Mouse (Mus musculus) MEL (cell line): Measurements from ENCODE around the gene Kmt2d. TPM values are rescaled to one million over a fixed set of nuclear protein-coding genes. Genes with fewer than 3 reads are reported as not detected.

Experiments
- DNase-seq: peaks from one replicate; pipeline ENCODE4 v3.0.0; 2011; ENCODE audit warnings: low read depth, low spot score
- H3K27ac ChIP-seq: 2 replicates; pipeline ENCODE4 v1.5.1; 2012; ENCODE audit warnings: low read depth, mild to moderate bottlenecking, control low read depth, low read length, moderate library complexity; ENCODE audit not compliant: control insufficient read depth
- H3K27me3 ChIP-seq, 2 experiments: fragments of 150-350 bp in 1 of 2; sonication (generic) in 1 of 2; 2 replicates each; pipeline ENCODE4 v1.6.1; 2012; ENCODE audit warnings: low read length in 2 of 2, mild to moderate bottlenecking in 2 of 2, improper control_type of control experiment in 1 of 2, moderate library complexity in 1 of 2; ENCODE audit not compliant: insufficient read depth in 2 of 2, control insufficient read depth in 1 of 2
- H3K36me3 ChIP-seq, 2 experiments: 2 replicates each; pipeline ENCODE4 v1.6.1; 2012 to 2014; ENCODE audit warnings: low read length in 2 of 2, improper control_type of control experiment in 1 of 2, inconsistent platforms in 1 of 2, mild to moderate bottlenecking in 1 of 2; ENCODE audit not compliant: insufficient read depth in 2 of 2, control insufficient read depth in 1 of 2
- H3K4me1 ChIP-seq, 2 experiments: fragments of 150-350 bp in 1 of 2; sonication (generic) in 1 of 2; 2 replicates each; pipeline ENCODE4 v1.6.1; 2012; ENCODE audit warnings: low read length in 2 of 2, improper control_type of control experiment in 1 of 2, mild to moderate bottlenecking in 1 of 2; ENCODE audit not compliant: insufficient read depth in 2 of 2, control insufficient read depth in 1 of 2
- H3K4me3 ChIP-seq, 2 experiments: fragments of 150-350 bp in 1 of 2; sonication (generic) in 1 of 2; 2 replicates each; pipeline ENCODE4 v1.5.1; 2012; ENCODE audit warnings: low read depth in 2 of 2, low read length in 2 of 2, mild to moderate bottlenecking in 2 of 2, moderate library complexity in 2 of 2, control low read depth in 1 of 2, improper control_type of control experiment in 1 of 2; ENCODE audit not compliant: control insufficient read depth in 1 of 2, insufficient read depth in 1 of 2
- H3K79me2 ChIP-seq: 2 replicates; pipeline ENCODE4 v1.6.1; 2012; ENCODE audit warnings: mild to moderate bottlenecking, low read length, moderate library complexity; ENCODE audit not compliant: control insufficient read depth, poor library complexity, insufficient read depth
- H3K9ac ChIP-seq: 2 replicates; pipeline ENCODE4 v1.6.1; 2012; ENCODE audit warnings: low read depth, mild to moderate bottlenecking, control low read depth, low read length, moderate library complexity; ENCODE audit not compliant: control insufficient read depth, poor library complexity, severe bottlenecking
- H3K9me3 ChIP-seq: fragments of 150-350 bp; sonication (generic); replicated peaks from 2 replicates; pipeline ENCODE4 v1.6.1; 2012; ENCODE audit warnings: mild to moderate bottlenecking, low read length, improper control_type of control experiment, moderate library complexity; ENCODE audit not compliant: insufficient read depth
- BHLHE40 ChIP-seq: IDR thresholded peaks from 2 replicates; pipeline ENCODE4 v1.6.1; 2012; ENCODE audit warnings: low read depth, mild to moderate bottlenecking, inconsistent platforms, low read length, improper control_type of control experiment, borderline replicate concordance
- CHD1 ChIP-seq: IDR thresholded peaks from 2 replicates; pipeline ENCODE4 v1.6.1; 2012; ENCODE audit warnings: low read depth, mild to moderate bottlenecking, inconsistent platforms, low read length, improper control_type of control experiment
- CTCF ChIP-seq, 3 experiments: IDR thresholded peaks in 2 of 3; conservative IDR thresholded peaks in 1 of 3; 2 replicates each; pipeline ENCODE4 v1.5.1; 2011 to 2012; ENCODE audit warnings: low read length in 3 of 3, low read depth in 2 of 3, mild to moderate bottlenecking in 2 of 3, improper control_type of control experiment in 1 of 3, inconsistent platforms in 1 of 3, mixed read lengths in 1 of 3, moderate library complexity in 1 of 3; ENCODE audit not compliant: control insufficient read depth in 1 of 3, insufficient read depth in 1 of 3, poor library complexity in 1 of 3, severe bottlenecking in 1 of 3
- EP300 ChIP-seq, 2 experiments: IDR thresholded peaks; 2 replicates each; pipeline ENCODE4 v1.6.1; 2011; ENCODE audit warnings: improper control_type of control experiment in 2 of 2, low read length in 2 of 2, low read depth in 1 of 2, mild to moderate bottlenecking in 1 of 2
- GATA1 ChIP-seq: IDR thresholded peaks from 2 replicates; pipeline ENCODE4 v1.6.1; 2011; ENCODE audit warnings: low read depth, low read length, improper control_type of control experiment
- HCFC1 ChIP-seq: IDR thresholded peaks from 2 replicates; pipeline ENCODE4 v1.6.1; 2012; ENCODE audit warnings: low read depth, mild to moderate bottlenecking, inconsistent platforms, low read length, improper control_type of control experiment, moderate library complexity
- JUND ChIP-seq: IDR thresholded peaks from 2 replicates; pipeline ENCODE4 v1.6.1; 2011; ENCODE audit warnings: low read depth, mild to moderate bottlenecking, improper control_type of control experiment, low read length
- KAT2A ChIP-seq: conservative IDR thresholded peaks from 2 replicates; pipeline ENCODE4 v1.6.1; 2012; ENCODE audit warnings: low read depth, low read length, improper control_type of control experiment, inconsistent platforms
- MAZ ChIP-seq: IDR thresholded peaks from 2 replicates; pipeline ENCODE4 v1.6.1; 2012; ENCODE audit warnings: low read depth, mild to moderate bottlenecking, inconsistent platforms, low read length, improper control_type of control experiment
- MEF2A ChIP-seq: IDR thresholded peaks from 2 replicates; pipeline ENCODE4 v1.6.1; 2014; ENCODE audit warnings: low read depth, mild to moderate bottlenecking, inconsistent platforms, low read length, improper control_type of control experiment; ENCODE audit not compliant: poor library complexity, insufficient replicate concordance, severe bottlenecking; ENCODE audit errors: extremely low read depth
- MXI1 ChIP-seq: IDR thresholded peaks from 2 replicates; pipeline ENCODE4 v1.6.1; 2011; ENCODE audit warnings: mild to moderate bottlenecking, low read depth, low read length, improper control_type of control experiment
- MYB ChIP-seq: IDR thresholded peaks from 2 replicates; pipeline ENCODE4 v1.6.1; 2011; ENCODE audit warnings: mild to moderate bottlenecking, low read depth, low read length, improper control_type of control experiment
- MYC ChIP-seq: IDR thresholded peaks from 2 replicates; pipeline ENCODE4 v1.6.1; 2011; ENCODE audit warnings: low read depth, mild to moderate bottlenecking, low read length, improper control_type of control experiment, moderate library complexity
- NELFE ChIP-seq: IDR thresholded peaks from 2 replicates; pipeline ENCODE4 v1.6.1; 2011; ENCODE audit warnings: low read depth, low read length, improper control_type of control experiment
- NRF1 ChIP-seq: IDR thresholded peaks from 2 replicates; pipeline ENCODE4 v1.6.1; 2014; ENCODE audit warnings: low read depth, mild to moderate bottlenecking, inconsistent platforms, low read length, improper control_type of control experiment, moderate library complexity; ENCODE audit not compliant: poor library complexity, insufficient read depth, severe bottlenecking
- POLR2A ChIP-seq, 2 experiments: IDR thresholded peaks; 2 replicates each; pipeline ENCODE4 v1.6.1; 2011 to 2012; ENCODE audit warnings: low read length in 2 of 2, mild to moderate bottlenecking in 2 of 2, control low read depth in 1 of 2, improper control_type of control experiment in 1 of 2, low read depth in 1 of 2, moderate library complexity in 1 of 2; ENCODE audit not compliant: control insufficient read depth in 1 of 2, insufficient read depth in 1 of 2, poor library complexity in 1 of 2
- POLR2AphosphoS5 ChIP-seq: IDR thresholded peaks from 2 replicates; pipeline ENCODE4 v1.6.1; 2012; ENCODE audit warnings: low read depth, borderline replicate concordance, mild to moderate bottlenecking, inconsistent platforms, low read length, moderate library complexity, mixed read lengths
- RAD21 ChIP-seq: IDR thresholded peaks from 2 replicates; pipeline ENCODE4 v1.6.1; 2011; ENCODE audit warnings: mild to moderate bottlenecking, low read depth, low read length, improper control_type of control experiment
- RCOR1 ChIP-seq: IDR thresholded peaks from 2 replicates; pipeline ENCODE4 v1.6.1; 2012; ENCODE audit warnings: low read depth, mild to moderate bottlenecking, inconsistent platforms, low read length, improper control_type of control experiment
- SIN3A ChIP-seq: IDR thresholded peaks from 2 replicates; pipeline ENCODE4 v1.6.1; 2012; ENCODE audit warnings: low read length, improper control_type of control experiment, inconsistent platforms
- SMC3 ChIP-seq: IDR thresholded peaks from 2 replicates; pipeline ENCODE4 v1.6.1; 2011; ENCODE audit warnings: low read depth, low read length, improper control_type of control experiment
- TAL1 ChIP-seq: IDR thresholded peaks from 2 replicates; pipeline ENCODE4 v1.6.1; 2012; ENCODE audit warnings: mild to moderate bottlenecking, inconsistent platforms, low read length, moderate library complexity, mixed read lengths
- TBP ChIP-seq: IDR thresholded peaks from 2 replicates; pipeline ENCODE4 v1.8.0; 2011; ENCODE audit warnings: low read depth, low read length, improper control_type of control experiment
- TCF12 ChIP-seq: IDR thresholded peaks from 2 replicates; pipeline ENCODE4 v1.6.1; 2014; ENCODE audit warnings: low read depth, mild to moderate bottlenecking, inconsistent platforms, low read length, improper control_type of control experiment, moderate library complexity
- UBTF ChIP-seq: IDR thresholded peaks from 2 replicates; pipeline ENCODE4 v1.6.1; 2012; ENCODE audit warnings: low read depth, mild to moderate bottlenecking, inconsistent platforms, low read length, improper control_type of control experiment, moderate library complexity, borderline replicate concordance; ENCODE audit not compliant: insufficient read depth
- USF2 ChIP-seq, 2 experiments: IDR thresholded peaks; 2 replicates each; pipeline ENCODE4 v1.6.1; 2011 to 2012; ENCODE audit warnings: improper control_type of control experiment in 2 of 2, low read length in 2 of 2, borderline replicate concordance in 1 of 2, inconsistent platforms in 1 of 2, low read depth in 1 of 2, mild to moderate bottlenecking in 1 of 2; ENCODE audit not compliant: insufficient read depth in 1 of 2
- ZC3H11A ChIP-seq: IDR thresholded peaks from 2 replicates; pipeline ENCODE4 v1.6.1; 2012; ENCODE audit warnings: low read depth, mild to moderate bottlenecking, inconsistent platforms, low read length, improper control_type of control experiment
- ZKSCAN1 ChIP-seq: IDR thresholded peaks from 2 replicates; pipeline ENCODE4 v1.6.1; 2012; ENCODE audit warnings: low read depth, mild to moderate bottlenecking, inconsistent platforms, low read length, improper control_type of control experiment, moderate library complexity
- ZMIZ1 ChIP-seq: IDR thresholded peaks from 2 replicates; pipeline ENCODE4 v1.6.1; 2012; ENCODE audit warnings: low read depth, mild to moderate bottlenecking, inconsistent platforms, low read length, improper control_type of control experiment, moderate library complexity
- ZNF384 ChIP-seq: IDR thresholded peaks from 2 replicates; pipeline ENCODE4 v1.6.1; 2012; ENCODE audit warnings: low read depth, mild to moderate bottlenecking, inconsistent platforms, low read length, improper control_type of control experiment
- polyA plus RNA-seq, 2 experiments: library from polyadenylated mRNA; stranded (reverse) in 1 of 2; unstranded in 1 of 2; fragments of >175 nt in 1 of 2; fragments of >200 nt in 1 of 2; gene quantifications; 2 replicates each; pipeline versions ENCODE4 v1.2.1 to v1.2.4; 2012; ENCODE audit warnings: low replicate concordance in 2 of 2, low read depth in 1 of 2; ENCODE audit not compliant: insufficient read length in 2 of 2, insufficient read depth in 1 of 2, missing spikeins in 1 of 2
- total RNA-seq: library from RNA; depleted of rRNA; stranded (reverse); fragments of 300-350 nt; gene quantifications from 2 replicates; pipeline ENCODE4 v1.2.3, GENCODE M21; 2012

The Kmt2d gene
- total and polyA plus RNA-seq, 3 experiments, result 12.5 to 47.7 (median 42.0) TPM

DNA sequence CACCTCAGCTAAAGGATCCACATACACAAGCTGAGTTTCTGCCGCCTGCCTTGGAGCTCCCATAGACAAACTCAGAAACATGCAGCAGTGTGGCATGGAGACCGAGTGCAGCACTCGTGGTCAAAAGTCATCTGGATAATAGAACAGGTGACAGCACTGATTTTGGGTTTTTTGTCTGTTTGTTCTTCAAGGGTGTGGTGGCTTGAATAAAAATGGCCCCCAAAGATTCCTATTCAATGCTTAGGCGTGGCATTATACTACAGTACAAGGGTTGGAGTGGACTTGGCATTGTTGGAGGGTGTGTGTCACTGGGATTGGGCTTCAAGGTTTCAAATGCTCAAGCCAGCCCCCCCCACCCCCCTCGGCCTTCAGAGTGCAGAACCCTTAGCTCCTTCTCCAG, 48.9 kb downstream of the Kmt2d start:
- no peak for TF ChIP-seq POLR2AphosphoS5
- no peak for TF ChIP-seq BHLHE40
- TF ChIP-seq SMC3, result no peak
- TF ChIP-seq UBTF, result no peak
- no peak for TF ChIP-seq ZC3H11A
- no peak for TF ChIP-seq TCF12
- no peak for TF ChIP-seq HCFC1
- no peak for TF ChIP-seq ZMIZ1
- TF ChIP-seq CHD1, result no peak
- no peak for TF ChIP-seq NELFE
- TF ChIP-seq POLR2A (IDR thresholded peaks at IDR 0.05; ENCODE audit: control insufficient read depth in 1 of 2, insufficient read depth in 1 of 2, low read depth in 1 of 2, low read length in 2 of 2, poor library complexity in 1 of 2), result no peak
- Histone ChIP-seq H3K27ac (no peak overlapping the region), H3K36me3 (peaks cover 0 to 2% of the 10 kb centered on the region in 2 experiments; a peak in 1 of 4 replicates)

DNA sequence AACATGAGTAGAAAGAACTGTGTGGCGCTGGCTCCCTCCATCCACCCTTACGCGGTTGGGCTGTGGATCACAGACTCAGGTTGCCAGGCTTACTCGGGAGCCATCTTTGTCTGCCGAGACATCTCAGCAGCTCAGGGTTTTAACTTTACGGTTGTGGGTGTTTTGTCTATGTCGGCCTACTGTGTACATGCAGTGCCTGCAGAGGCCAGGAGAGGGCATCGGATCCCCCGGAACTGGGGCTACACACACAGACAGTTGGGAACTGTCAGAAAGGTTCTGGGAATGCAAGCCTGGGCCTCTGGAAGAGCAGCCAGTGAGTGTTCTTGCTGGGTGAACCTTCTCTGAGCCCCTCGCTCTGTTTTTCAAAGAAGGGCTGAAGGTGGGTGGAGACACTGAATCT, 49.6 kb downstream of the Kmt2d start:
- no peaks in the 10 kb centered on the region for H3K79me2 ChIP-seq
- H3K9me3 ChIP-seq, result no peaks in the 10 kb centered on the region
- H3K27me3 ChIP-seq, result no peaks in the 10 kb centered on the region
- H3K4me1 ChIP-seq, result no peaks in the 10 kb centered on the region
- no peak overlapping the region for H3K27ac ChIP-seq
- no peak overlapping the region for H3K4me3 ChIP-seq
- DNase-seq, result peak; percentile 64
- H3K36me3 ChIP-seq, result peaks cover 0 to 2% of the 10 kb centered on the region in 2 experiments; a peak in 1 of 4 replicates
- H3K9ac ChIP-seq, result no peak overlapping the region
- TF ChIP-seq TCF12, result no peak
- peak; percentile 72 to 84 (median 82) for TF ChIP-seq CTCF (IDR thresholded peaks at IDR 0.05 in 2 of 3, conservative IDR thresholded peaks at IDR 0.05 in 1 of 3; ENCODE audit: control insufficient read depth in 1 of 3, insufficient read depth in 1 of 3, low read depth in 2 of 3, low read length in 3 of 3, poor library complexity in 1 of 3, severe bottlenecking in 1 of 3)
- no peak for TF ChIP-seq UBTF
- no peak for TF ChIP-seq BHLHE40
- no peak for TF ChIP-seq MYC
- peak; percentile 97 for TF ChIP-seq ZKSCAN1
- TF ChIP-seq MEF2A, result no peak
- no peak for TF ChIP-seq USF2 (IDR thresholded peaks at IDR 0.05; ENCODE audit: borderline replicate concordance in 1 of 2, insufficient read depth in 1 of 2, low read depth in 1 of 2, low read length in 2 of 2)
- no peak for TF ChIP-seq MXI1
- no peak for TF ChIP-seq EP300 (IDR thresholded peaks at IDR 0.05; ENCODE audit: low read depth in 1 of 2, low read length in 2 of 2)
- TF ChIP-seq ZC3H11A, result 0 out of 2 replicates have a peak, but pooled peaks have one; percentile 5
- no peak for TF ChIP-seq SIN3A
- no peak for TF ChIP-seq POLR2A (IDR thresholded peaks at IDR 0.05; ENCODE audit: control insufficient read depth in 1 of 2, insufficient read depth in 1 of 2, low read depth in 1 of 2, low read length in 2 of 2, poor library complexity in 1 of 2)
- TF ChIP-seq GATA1, result no peak
- no peak for TF ChIP-seq RCOR1
- TF ChIP-seq JUND, result no peak
- TF ChIP-seq MAZ, result no peak
- no peak for TF ChIP-seq MYB
- peak; percentile 26 for TF ChIP-seq RAD21
- no peak for TF ChIP-seq NRF1
- TF ChIP-seq CHD1, result no peak
- no peak for TF ChIP-seq ZMIZ1
- TF ChIP-seq NELFE, result no peak
- no peak for TF ChIP-seq ZNF384
- TF ChIP-seq TBP, result no peak
- peak; percentile 46; the same call in 1 of the 2 replicates for TF ChIP-seq SMC3
- TF ChIP-seq TAL1, result no peak
- TF ChIP-seq KAT2A, result no peak

More for the DNA sequence above, 48.9 kb downstream of the Kmt2d start:
- Histone ChIP-seq H3K9ac (no peak overlapping the region), H3K27me3 (no peaks in the 10 kb centered on the region), H3K4me3 (no peak overlapping the region), H3K4me1 (no peaks in the 10 kb centered on the region), H3K9me3 (no peaks in the 10 kb centered on the region), H3K79me2 (no peaks in the 10 kb centered on the region)
- DNase-seq, result no peak
